Mouse (Mus musculus): ENCODE measurements around the gene Odaph.
A peak's percentile ranks its signal among the peaks of the same experiment; 100 is the strongest.
"Not testable (repeated sequence)": the region's sequence is repeated elsewhere in the genome, so short reads cannot be mapped to it uniquely, and the experiment has no call there.

The Odaph gene

DNA sequence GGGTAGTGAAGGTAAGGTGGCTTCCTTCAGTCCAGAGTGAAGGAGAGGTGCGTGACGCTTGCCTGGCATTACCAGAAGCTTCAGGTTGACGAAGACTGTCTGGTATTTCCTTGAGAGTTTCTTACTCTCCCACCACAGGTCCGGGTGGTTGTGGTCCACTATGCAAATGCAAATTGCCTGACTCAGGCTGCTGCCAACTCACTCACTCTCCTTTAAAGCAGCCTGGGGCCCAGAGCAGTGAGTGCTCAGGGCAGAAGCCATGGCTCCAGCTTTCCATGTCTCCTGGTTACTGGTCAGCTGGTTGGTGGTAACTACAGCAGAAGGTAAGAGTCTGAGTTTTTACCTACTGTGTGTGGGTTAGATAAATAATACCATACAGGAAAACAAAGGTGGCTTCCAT, at the start of gene Odaph:
Gene Odaph, plus strand, starts transcription at position 240 of the 400 bp plus-strand sequence.
- DNase-seq (ENCODE audit: low spot score) = no peak

GRCm38 (mm10) chr5:91945609-91946008, 41.7 kb upstream of the Odaph start:
- not testable (repeated sequence) for DNase-seq (ENCODE audit: low spot score)

GRCm38 (mm10) chr5:91947008-91947407, 40.3 kb upstream of the Odaph start:
- no peak for DNase-seq (ENCODE audit: low spot score)

DNA sequence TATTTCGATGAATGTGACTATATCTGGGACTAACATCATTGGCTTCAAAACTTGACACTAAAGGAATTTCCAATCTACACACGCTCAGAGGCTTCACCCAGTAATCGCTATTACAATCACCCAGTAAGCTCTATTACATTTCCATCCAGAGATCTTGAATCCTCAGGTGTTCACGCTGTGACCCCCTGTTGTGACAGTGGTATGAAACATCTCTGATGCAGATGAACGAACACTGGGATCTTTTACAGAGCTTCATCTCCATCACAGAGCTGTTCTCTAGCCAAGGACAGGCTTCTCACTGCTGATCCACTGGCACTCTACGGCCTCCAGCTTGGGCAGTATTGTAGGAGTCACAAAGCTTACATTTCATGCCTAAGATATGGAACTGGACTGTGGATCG, 37.8 kb upstream of the Odaph start:
- no peak for DNase-seq (ENCODE audit: low spot score)

GRCm38 (mm10) chr5:91951404-91951803, 35.9 kb upstream of the Odaph start:
- peak; percentile 35 for DNase-seq (ENCODE audit: low spot score)

DNA sequence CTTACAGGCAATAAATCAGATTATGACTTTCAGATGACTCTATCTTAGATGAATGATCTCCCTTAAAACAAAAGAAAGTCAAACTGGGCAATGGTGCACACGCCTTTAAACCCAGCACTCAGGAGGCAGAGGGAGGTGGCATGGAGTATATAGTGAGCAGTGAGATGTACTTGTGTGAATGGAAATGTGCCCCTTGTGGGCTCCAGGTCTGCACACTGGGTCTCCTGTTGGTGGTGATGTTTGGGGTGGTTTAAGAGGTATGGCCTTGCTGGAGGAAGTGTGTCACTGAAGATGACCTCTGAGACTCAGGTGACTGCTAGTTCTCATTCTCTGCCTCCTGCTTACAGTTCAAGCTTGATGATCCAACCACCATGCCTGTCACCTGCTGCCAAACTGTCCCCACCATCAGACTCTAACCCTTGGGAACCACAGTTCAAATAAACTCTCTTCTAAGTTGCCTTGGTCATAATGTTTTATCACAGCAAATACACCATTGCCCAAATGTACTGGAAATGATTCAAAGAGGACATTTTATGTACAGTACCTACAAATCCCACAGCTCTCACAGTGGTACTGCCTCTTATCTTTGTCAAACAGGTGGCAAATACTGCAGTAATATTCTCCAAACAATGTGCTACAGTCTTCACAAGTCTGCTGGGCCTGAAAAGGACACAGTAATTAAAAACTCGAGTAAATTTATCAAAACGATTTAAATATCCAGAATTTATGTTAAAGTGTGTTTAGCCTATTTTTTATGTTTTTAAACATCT, 30.1 kb upstream of the Odaph start:
- DNase-seq (ENCODE audit: low spot score) = no peak

- peak; percentile 24 for DNase-seq (ENCODE audit: low spot score)
Measured at GRCm38 (mm10) chr5:91959096-91959495, 28.2 kb upstream of the Odaph start.

DNA sequence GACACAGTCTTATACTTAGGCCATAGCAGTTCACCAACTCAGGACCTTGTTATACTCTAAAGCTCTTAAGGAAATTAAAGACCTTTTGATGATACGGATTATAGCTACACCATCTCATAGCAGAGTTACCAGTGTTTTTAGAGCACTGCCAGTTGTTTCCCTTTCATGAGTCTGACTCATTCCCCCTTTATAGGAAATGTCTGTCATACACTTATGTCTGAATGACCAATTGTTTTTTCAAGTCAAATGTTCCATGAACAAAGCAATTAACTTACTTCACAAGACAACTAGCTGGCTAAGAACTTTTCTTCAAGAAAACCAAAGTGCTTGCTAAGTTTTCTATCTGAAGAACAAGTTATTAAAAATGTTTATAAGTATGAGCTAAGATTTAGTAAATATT, 27.3 kb upstream of the Odaph start:
- no peak for DNase-seq (ENCODE audit: low spot score)

GRCm38 (mm10) chr5:91960606-91961254, 26.5 kb upstream of the Odaph start:
- DNase-seq (ENCODE audit: low spot score) = peak; percentile 16

DNA sequence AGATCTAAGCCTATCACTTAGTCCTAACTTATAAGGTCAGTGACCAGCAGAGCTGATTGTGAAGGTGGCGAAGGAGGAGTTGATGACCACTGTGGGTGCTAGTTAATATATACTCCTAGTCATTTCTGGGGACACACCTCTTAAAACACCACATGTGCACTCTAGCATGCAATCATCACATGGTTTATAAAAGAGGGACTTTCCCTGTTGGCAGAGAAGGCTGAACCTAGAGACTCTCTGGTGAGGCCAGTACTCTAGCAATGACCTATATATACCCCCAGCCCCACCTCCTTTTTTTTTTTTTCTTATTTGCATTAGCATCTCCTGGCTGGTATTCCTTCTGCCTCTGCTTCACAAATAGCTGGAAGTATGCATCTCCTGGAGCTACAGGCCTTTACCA, 25.9 kb upstream of the Odaph start:
- no peak for DNase-seq (ENCODE audit: low spot score)

DNA sequence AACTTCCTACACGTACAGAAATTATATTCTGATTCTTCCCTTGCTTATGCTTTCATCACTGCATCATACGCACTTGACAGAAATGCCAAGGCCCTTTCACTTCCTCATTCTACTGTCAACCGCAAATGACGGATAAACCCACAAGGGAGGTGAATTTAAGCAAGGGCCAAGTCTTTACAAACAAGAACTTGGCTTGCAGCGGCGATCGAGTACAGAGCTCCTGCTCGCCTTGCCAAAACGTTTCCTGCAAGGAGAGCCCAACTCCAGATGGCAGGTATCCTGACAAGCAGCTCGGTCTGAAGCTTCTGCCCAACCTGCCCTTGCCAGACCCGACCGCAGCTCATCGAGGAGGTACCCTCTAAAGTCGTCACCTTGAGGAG, 25.0 kb upstream of the Odaph start:
- peak; percentile 30 for DNase-seq (ENCODE audit: low spot score)

DNA sequence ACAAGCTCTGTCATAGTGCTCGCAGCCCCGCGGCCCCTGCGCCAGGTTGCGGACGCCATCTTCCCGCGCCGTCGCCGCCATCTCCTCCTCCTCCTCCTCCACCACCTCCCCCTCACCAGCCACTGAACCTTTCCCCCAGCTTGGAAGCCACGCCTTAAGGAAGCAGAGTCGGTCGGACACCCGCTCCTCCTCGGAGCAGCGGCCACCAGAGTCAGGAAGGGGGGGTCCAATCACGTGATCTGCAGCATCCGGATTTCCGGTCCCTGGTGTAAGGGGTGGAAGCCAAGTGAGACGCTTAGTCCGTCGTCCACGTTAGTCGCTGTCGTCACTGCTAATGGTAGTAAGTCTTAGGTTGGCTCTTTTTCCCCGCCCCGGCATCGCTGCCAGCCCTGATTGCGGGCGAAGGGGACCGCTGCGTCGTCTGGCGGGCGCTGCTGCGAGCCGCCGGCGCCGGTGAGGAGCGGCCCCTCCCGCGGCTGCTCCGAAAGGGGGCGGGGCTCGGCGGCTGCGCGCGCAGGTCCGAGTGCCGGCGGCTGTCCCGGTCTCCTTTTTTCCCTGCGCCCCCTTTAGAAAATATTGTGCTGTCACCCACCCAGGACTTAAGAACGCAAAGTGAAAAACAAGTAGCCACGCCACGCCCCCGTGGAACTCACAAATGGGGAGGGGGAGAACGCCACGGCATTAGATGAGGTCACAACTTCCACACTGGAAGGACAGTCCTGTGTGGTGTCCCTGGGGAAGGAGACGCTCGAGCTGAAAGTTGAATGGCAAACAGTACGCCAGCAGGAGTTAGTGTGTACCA, 24.4 kb upstream of the Odaph start, which contains the start of gene Rchy1:
Gene Rchy1, minus strand, starts transcription at position 430 of the 802 bp plus-strand sequence.
- DNase-seq (ENCODE audit: low spot score) = peak; percentile 62

DNA sequence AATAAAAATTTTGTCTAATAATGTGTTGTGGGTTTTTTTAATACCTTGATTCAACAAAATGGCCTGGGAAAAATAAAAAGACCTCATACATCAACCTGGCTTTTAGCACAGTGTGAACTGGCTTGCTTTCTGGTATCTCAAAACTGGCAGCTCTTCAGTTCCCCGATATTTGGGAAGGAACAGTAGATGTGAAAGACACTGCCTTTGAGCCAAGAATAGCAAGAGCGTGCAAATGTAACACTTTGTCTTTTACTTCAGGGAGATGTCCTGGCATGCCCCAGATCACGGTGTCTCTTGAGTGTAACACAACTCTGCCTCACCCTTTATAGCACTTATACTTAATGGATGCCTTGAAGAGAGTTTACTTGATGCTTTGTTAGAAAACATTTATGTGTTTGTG, 15.2 kb upstream of the Odaph start:
- DNase-seq (ENCODE audit: low spot score) = no peak

GRCm38 (mm10) chr5:91974002-91974401, 13.3 kb upstream of the Odaph start:
- DNase-seq (ENCODE audit: low spot score) = no peak

DNA sequence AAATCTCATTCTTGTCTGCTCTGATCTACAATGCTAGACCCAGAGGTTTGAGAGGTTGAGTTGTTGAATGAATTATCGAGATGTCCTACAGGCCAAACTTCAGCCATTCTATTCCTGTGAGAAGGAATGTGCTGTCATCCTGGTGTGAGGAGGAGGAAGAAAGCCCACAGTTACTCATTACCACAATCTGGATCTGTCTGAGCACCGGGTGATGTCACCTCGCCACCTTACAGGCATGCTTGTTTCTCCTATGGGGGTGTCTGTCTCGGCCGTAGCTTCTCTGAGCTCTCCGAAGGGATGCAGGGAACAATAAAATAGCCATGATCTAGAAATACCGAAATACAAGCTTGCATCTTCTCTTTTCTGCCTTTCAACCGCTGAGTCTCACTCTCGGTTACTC, 11.5 kb upstream of the Odaph start:
- DNase-seq (ENCODE audit: low spot score) = no peak

- no peak for DNase-seq (ENCODE audit: low spot score)
Measured at GRCm38 (mm10) chr5:91976566-91977396, 10.5 kb upstream of the Odaph start.

DNA sequence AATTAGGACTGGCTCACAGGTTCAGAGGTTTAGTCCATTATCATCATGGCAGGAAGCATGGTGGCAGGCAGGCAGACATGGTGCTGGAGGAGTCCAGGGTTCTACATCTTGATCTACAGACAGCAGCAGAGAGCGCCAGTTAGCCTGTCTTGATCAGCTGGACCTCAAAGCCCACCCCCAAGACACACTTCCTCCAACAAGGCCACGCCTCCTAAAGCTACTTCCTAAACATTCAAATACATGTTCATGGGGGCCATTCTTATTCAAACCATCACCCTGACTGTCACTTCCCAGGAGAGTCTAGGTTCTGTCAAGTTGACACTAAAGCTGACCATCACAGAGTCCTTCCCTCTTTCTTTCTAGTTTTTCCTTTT, 9.9 kb upstream of the Odaph start:
- no peak for DNase-seq (ENCODE audit: low spot score)

- no peak for DNase-seq (ENCODE audit: low spot score)
Measured at GRCm38 (mm10) chr5:91981176-91981840, 6.0 kb upstream of the Odaph start.

- DNase-seq (ENCODE audit: low spot score) = no peak
Measured at GRCm38 (mm10) chr5:91983490-91983889, 3.8 kb upstream of the Odaph start.

DNA sequence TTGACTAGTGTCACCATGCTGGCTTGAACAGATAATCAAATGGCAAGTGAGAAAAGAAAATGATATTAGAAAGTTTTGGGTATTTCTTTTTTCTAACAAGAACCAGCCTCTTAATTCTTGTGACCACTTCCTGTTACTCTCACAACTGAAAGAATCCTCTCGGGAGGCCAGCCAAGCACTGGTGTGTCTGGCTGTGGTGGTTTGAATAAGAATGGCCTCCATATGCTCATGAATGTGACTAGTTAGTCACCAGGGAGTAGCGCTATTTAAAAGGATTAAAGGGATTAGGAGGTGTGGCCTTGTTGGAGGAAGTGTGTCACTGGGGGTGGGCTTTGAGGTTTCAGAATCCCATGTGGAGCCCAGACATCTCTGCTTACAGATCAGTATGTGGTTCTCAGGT, 1.6 kb upstream of the Odaph start:
- DNase-seq (ENCODE audit: low spot score) = no peak

DNA sequence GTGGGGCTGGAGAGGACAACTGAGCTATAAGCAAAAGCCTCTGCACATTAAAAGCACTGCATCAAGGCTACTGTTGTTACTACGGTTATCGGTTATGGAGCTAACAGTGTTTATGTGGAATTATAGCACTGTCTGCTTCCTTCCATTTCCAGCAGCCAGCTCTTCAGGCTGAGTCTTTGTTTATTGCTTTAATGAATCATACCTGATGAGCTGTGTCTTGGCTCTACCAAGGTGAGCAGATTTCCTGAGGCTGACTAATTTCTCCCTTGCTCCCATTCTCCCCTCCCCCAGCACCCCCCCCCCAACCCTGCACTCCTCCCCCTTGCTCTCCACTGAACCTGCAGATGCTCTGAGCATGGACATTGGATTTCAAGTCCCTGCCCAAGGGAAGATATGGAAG, 524 bp downstream of the Odaph start:
- no peak for DNase-seq (ENCODE audit: low spot score)

All from layer of hippocampus, adult 9-10 months (tissue).